Mouse (Mus musculus): ENCODE measurements around the gene Samd8.

The Samd8 gene

GRCm38 (mm10) chr14:21745149-21745548, 5.2 kb upstream of the Samd8 start:
- no peak for DNase-seq (ENCODE audit: low spot score in 2 of 2)

DNA sequence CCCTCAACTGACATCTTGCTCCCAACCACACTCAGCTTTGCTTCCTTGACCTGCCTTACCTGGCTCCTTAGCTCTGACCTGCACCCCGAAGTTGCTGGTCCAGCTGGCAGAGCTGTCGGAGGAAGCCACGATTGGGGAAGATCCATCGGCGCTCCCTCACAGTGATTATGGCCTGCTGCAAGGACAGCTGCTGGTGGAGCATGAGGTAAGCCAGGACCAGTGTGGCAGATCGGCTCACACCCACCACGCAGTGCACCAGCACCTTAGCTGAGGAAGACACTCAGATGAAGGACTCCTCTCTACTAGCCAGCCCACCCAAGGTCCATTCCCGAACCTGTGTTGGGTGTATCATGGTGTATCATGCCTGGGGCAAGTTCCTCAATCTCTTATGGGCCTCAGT, 4.1 kb upstream of the Samd8 start:
- DNase-seq (ENCODE audit: low spot score in 2 of 2): no peak

DNA sequence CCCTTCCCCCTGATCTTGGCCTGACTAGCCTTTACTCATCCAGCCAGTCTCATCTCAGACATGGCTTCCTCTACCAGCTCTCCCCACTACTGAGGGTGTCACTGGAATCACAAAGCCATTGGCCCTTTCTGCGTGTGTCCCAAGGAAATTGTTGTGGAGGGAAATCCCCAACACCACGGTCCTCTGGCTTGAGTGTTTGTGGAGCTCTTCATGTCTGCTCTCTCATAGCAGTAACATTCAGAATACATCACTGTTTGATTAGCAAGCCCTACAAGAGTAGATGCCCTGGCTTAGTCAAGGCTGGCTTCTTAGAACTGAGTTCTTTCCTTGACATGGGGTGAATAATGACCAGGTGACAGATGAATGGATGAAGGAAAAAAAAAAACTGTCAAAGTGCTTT, 3.5 kb upstream of the Samd8 start:
- no peak for DNase-seq (ENCODE audit: low spot score in 2 of 2)

GRCm38 (mm10) chr14:21747436-21748141, 2.7 kb upstream of the Samd8 start:
- DNase-seq (ENCODE audit: low spot score in 2 of 2): no peak

GRCm38 (mm10) chr14:21748142-21748870, 2.0 kb upstream of the Samd8 start:
- DNase-seq (ENCODE audit: low spot score in 2 of 2): peak; percentile 45 to 48

DNA sequence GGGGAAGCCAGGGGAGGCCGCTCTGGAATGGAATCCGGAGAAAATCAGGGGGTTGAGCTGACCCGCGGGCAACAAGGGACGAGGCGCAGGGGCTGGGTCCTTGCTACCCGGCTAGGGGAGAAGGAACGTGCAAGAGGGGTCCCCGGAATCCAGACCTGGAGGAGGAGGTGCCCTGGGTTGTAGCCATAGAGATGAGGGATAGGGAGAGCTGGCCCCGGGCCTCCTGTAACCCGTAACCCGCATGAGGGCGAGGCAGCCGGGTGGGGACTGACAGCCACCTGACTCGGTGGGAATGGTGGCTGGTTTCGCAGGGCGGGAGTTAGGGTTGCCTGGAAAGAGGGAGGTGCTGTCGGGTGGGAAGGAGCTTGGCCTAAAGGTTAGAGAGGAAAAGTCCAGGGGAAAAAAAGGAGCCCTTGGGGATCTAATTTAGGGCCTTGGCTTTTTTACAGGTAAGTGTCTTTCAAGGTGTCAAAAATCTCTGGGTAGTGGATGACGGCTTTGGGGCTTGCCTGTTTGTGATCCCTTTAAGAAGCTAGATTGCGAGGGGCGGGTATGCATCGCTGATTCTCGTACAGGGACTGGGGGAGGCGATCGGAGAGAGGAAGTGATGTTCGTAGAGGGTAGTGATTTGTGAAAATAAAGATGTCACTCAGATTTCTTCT, 681 bp downstream of the Samd8 start, which contains the start of gene Dusp13:
TSS of gene Dusp13 (minus strand) at position 301 of the 662 bp plus-strand sequence.
- DNase-seq (ENCODE audit: low spot score in 2 of 2): peak in 1 of 2 experiments; percentile 45

GRCm38 (mm10) chr14:21752411-21752810, 2.1 kb downstream of the Samd8 start:
- no peak for DNase-seq (ENCODE audit: low spot score in 2 of 2)

GRCm38 (mm10) chr14:21753367-21753766, 3.0 kb downstream of the Samd8 start:
- DNase-seq (ENCODE audit: low spot score in 2 of 2): no peak

GRCm38 (mm10) chr14:21761560-21761959, 11.2 kb downstream of the Samd8 start:
- DNase-seq (ENCODE audit: low spot score in 2 of 2): no peak

DNA sequence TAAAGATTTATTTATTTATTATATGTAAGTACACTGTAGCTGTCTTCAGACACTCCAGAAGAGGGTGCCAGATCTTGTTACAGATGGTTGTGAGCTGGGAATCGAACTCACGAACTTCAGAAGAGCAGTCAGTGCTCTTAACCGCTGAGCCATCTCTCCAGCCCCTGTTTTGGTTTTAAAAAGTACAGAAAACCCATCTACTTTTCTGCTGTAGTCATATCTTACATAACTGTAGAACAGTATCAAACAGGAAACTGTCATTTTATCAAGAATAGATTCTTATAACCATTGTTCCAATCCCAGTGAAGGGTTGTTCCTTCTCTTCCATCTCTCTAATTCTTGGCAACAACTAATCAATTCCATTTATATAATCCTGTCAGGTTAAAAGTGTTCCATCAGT, 13.4 kb downstream of the Samd8 start:
- DNase-seq (ENCODE audit: low spot score in 2 of 2): no peak

- DNase-seq (ENCODE audit: low spot score in 2 of 2): no peak
Measured at GRCm38 (mm10) chr14:21764646-21765045, 14.3 kb downstream of the Samd8 start.

DNA sequence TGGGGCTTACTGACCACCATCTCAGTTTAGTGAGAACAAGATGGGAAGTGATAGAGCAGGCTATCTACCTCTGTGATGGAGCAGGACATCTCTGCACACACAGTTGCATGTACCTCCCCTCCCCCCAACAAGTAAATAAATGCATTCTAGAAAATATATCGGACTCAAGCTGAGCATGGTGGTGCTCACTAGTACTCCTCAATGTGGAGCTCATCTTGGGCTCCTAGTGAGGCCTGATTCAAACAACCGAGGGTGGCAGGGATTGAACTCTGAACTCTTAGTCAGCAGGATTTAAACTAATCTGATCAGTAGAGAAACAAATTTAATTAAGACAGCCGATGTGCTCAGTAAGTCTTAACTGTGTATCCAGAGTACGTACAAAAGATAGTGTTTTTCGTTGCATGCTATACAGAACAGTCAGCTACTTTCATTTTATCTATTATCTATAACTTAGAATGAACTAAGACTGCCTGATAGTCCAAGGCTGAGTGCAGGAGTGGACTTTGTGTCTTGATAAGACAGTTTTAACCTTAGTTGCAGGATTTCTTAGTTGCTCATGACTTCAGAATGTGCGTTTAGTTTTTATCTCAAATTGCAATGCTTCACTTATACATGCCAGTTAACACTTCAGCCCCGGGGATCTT, 15.5 kb downstream of the Samd8 start:
- DNase-seq (ENCODE audit: low spot score in 2 of 2): no peak

- DNase-seq (ENCODE audit: low spot score in 2 of 2): no peak
Measured at GRCm38 (mm10) chr14:21766398-21766958, 16.1 kb downstream of the Samd8 start.

DNA sequence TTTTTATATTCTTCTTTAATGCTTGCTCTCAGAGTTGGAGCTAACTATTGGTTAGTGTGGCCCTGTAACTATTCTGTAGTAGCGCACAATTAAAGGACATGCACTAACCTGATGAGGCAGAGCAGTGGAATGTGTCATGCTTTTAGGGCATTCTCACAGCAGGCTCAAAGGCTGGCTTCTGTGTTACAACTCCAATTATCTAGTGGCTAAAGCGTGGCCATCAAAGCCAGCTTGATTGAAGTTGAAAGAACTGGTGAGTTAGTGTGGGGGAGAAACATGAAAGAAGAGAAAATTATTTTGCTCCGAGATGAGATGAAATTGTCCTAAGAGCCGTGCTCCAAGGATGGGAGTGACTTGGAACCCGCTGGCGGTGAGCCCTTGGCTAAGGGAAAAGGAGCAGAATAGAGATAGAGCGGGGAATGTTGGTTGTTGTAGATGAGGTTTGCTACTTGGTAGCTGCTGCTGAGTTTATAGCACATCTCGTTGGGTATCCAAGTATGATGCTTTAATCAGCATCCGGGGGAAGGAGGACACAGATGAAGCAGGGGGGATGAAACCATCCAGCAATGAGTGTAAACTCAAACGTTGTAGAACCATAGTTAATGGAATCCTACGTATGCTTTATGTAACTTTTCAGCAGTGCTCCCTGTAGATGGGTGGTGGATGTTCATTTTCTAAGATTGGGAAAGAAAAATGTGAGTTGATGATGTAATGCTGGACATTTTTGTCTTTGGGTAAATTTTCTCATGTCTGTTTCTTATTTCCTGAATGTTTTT, 22.4 kb downstream of the Samd8 start:
- DNase-seq (ENCODE audit: low spot score in 2 of 2): no peak

- DNase-seq (ENCODE audit: low spot score in 2 of 2): no peak
Measured at GRCm38 (mm10) chr14:21773946-21774345, 23.6 kb downstream of the Samd8 start.

- DNase-seq (ENCODE audit: low spot score in 2 of 2): no peak
Measured at GRCm38 (mm10) chr14:21776201-21776600, 25.9 kb downstream of the Samd8 start.

GRCm38 (mm10) chr14:21786500-21786899, 36.2 kb downstream of the Samd8 start:
- no peak for DNase-seq (ENCODE audit: low spot score in 2 of 2)

GRCm38 (mm10) chr14:21787374-21787773, 37.0 kb downstream of the Samd8 start:
- DNase-seq (ENCODE audit: low spot score in 2 of 2): no peak

DNA sequence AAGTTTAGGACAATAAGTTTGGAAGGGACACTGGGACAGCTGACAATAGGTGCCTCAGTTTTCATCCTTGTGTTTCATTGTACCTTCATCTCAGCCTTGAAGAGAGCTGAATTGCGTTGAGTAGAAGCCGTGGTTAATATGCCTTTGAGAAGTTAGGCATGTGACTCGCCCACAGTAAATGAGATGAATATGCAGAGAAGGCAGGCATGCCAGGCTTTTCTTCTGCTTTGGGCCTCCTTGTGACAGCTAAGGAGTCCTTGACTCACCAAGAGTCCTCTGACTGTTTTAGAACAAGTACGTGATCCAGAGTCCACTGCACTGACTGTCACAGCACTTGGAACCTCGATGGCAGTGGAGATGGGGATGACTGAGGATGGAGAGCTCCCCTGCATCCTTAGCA, 37.8 kb downstream of the Samd8 start:
- DNase-seq (ENCODE audit: low spot score in 2 of 2): no peak

DNA sequence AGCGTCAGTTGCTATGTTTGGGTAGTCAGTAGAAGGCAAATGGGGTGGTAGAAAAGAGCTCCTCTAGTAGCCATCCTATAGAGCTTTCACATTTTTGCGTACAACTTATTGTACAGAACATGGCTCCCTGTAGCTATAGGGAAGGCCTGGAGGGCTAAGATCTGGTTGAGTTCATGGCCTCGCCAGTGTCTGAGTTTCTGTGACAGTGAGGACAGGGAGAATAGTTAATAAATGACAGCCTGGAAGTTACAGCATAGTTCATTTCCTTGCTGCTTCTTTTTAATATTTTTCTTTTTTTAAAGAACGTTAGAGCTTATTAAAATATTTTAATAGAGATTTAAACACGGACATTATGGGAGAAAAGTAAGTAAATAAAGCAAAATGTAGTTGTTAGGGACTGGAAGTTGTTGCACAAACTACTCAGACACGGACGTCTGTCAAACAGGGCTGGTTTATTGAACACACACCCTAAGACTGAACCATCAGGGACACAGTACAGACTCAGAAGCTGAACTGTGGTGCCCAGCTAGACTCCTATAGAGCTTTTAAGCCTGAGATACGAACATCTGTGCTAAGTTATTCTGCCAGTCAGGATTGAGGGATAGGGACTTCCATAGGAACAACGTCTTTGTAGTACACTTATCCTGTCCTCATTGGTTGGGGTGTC, 40.4 kb downstream of the Samd8 start:
- no peak for DNase-seq (ENCODE audit: low spot score in 2 of 2)

- no peak for DNase-seq (ENCODE audit: low spot score in 2 of 2)
Measured at GRCm38 (mm10) chr14:21791722-21792121, 41.4 kb downstream of the Samd8 start.
